Mouse (Mus musculus) left cerebral cortex, adult 18-20 months (tissue): ENCODE results near the gene Creb1. TPM values are rescaled to one million over a fixed set of nuclear protein-coding genes. Genes with fewer than 3 reads are reported as not detected.
"Not testable (repeated sequence)": the region's sequence is repeated elsewhere in the genome, so short reads cannot be mapped to it uniquely, and the experiment has no call there.

Experiments
- DNase-seq, 2 experiments: peaks; one replicate each; pipeline ENCODE4 v3.0.0; 2021 to 2022; ENCODE audit warnings: low spot score in 2 of 2, mixed read lengths in 1 of 2
- total RNA-seq, 2 experiments: library from RNA; stranded (reverse); gene quantifications; 2 replicates each; pipeline ENCODE4 v1.2.3; 2021

The Creb1 gene
- total RNA-seq, 2 experiments from 2014 or later = 55.2 TPM

DNA sequence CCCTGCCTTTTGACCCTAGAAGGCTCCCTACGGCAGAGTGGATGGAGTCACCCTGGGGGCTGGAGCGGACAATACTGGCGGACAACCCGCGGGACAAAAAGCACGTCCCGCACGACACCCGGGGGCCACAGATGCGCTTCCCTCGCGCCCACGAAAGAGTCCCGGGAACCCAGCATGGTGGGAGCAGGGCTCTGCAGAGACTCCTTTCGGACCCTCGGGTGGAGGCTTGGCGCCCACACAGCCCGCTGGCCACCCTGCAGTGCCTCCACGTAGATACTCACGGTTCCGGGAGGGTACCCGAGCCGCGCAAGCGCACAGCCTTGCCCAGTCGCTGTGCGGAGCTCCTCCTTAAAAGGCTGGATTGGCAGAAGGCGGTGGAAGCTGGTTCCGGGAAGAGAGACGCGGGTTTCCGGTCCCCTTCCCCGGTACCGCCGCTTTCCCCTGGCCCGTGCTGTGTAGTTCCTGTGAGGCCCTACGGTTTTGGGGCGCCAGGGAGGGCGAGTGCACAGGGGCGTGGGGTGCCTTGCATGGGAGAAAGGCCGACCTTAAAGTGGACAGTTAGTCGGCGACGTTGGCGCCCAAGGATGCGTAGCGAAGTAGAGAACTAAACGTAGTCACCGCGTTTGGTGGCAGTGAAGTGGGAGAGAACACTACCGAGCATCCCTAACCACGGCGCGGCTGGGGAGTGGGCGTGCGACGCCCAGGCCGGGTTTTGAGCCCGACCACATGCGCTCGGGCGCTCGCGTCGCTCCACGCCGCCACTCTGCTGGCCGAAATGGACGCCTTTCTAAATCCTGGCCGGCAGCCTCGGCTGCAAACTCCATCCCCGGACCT is 84.7 kb downstream of the Creb1 start, which contains the start of gene Mettl21a:
Mettl21a (minus strand) TSS at position 362 of the 834 bp plus-strand sequence.
- DNase-seq = peak; percentile 88 to 93

- DNase-seq = peak; percentile 84 to 89
Measured at GRCm38 (mm10) chr1:64617715-64617984, 85.2 kb downstream of the Creb1 start.

DNA sequence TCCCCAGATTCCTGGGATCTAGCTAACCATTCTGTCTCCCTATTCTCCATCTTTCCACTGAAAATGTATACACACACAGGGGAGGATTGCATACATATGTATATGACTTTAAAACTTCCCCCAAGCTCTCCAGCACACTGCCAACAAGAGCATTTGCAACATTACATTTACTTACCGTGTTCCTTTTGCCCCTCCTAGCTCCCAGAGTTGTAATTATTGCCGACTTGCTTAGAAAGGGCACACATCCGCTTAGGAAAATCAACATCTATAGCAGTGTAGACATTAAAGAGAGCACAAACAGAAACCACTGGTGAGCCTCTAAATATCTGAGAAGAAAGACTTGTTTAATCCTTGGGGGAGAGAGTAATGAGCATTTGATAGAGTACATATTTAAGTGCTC is 85.8 kb downstream of the Creb1 start:
- no peak for DNase-seq

- DNase-seq = no peak
Measured at GRCm38 (mm10) chr1:64621116-64621515, 88.7 kb downstream of the Creb1 start.

DNA sequence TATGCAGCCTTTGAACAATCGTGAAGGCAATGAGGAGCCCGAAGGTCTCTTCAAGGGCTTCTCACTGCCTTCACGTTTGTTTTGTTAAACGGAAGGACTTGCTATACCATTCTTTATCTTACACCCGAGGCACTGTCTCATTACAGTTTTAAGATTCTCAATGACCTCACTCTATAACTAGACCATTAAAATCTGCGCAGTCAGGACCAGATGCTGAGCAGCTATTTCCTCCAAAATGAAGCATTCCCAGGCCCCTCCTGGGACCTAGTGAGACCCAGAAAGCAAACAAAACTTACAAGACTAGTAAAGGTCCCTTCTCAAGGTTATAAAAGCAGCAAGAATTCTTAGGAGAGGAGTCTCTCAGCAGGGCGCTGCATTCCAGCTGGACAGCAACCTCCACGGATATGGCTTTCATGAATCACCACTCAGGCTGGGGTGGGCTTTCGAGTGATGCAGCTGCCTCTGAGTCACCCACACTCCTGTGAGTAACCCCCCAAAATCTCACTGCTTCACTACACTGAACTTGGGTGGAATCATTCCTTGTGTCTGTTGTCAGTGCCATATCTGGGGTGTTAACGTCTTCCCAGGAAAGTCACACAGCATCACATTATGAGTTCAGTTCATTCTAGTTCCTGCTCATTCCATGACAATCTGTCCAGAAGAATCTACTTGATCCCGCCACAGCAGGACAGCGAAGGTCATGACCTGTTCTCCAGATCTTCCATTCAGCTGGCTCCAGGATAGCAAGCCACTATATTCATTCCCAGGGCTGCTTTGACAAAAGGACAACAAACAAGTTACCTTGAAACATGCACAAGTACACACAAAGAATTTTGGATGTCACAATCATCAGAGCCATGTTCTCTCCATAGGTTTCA is 91.4 kb downstream of the Creb1 start:
- peak in 1 of 2 experiments; percentile 29 for DNase-seq

- DNase-seq = no peak
Measured at GRCm38 (mm10) chr1:64625214-64625613, 92.8 kb downstream of the Creb1 start.

DNA sequence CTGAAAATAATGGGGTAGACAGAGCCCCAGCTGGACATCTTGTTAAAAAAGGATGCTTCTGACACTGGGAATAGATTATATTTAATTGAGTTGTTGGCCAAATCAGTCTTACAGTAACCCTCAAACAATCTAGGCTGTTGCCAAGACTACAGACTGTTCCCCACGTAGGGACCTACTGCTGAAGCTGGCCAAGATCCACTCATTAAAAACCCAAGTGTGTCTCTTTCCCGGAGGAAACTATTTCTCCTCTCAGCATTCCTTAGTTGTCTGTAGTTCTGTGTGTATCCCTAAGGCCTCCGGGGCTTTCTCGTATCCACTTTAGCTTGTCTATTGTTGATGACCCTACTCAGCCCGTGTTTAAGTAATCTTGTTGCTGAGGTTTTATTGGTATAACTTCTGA is 99.1 kb downstream of the Creb1 start:
- no peak for DNase-seq

GRCm38 (mm10) chr1:64633237-64633636 is 100.8 kb downstream of the Creb1 start:
- DNase-seq = peak; percentile 41 to 51

DNA sequence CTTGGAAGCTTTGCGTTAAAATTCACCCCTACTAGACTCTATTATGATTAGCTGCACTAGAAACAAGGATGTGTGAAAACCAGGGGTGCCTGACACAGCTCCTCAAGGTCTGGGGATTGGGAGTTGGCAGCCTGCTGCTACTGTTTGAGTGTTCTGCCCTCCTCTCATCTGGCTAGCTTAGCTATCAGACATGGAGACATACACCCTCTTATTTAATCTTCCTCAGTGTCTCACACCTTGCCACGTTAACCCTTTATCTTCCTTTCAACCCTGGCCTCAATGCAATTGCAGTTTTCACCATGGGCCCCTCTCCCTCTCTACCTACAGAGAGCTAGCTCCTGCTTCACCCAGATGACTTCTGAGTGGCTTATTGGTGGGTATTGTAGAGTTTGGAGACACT is 103.2 kb downstream of the Creb1 start:
- DNase-seq = no peak

DNA sequence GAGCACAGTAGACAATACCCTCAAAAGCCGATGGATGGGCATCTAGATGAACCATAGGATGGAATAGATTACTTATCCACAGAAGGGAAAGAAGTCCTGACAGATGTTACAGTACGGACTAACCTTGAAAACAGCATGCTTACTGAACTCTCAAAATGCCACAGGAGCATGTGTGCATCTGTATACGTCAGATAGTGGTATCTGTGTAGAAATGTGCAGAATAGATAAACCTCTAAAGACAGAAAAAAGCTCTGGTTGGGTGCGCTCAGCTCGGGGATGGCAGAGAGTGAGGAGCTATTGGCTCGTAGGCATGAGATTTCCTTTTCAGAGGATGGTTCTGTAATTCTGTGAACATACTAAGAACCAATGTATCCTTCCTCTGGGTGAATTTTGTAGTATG is 106.8 kb downstream of the Creb1 start:
- DNase-seq = no peak

DNA sequence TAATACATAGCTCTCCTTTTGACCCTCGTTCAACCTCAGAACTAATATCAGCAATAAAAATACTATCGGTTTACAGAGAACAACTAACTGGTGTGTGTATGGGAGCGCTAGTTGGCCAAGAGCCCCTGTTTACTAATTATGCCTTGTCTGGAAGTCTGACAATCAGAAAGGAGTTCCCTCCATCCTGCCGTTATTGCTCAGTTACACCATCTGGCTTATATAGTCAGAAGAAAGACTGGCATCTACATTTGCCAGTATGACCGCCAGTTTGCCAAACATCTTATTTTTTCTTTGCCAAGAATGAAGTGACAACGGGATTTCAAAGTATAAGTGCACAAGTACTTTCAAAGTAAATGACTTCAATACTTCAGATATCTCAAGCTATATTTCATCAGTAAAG is 108.6 kb downstream of the Creb1 start:
- no peak for DNase-seq

- DNase-seq = not testable (repeated sequence)
Measured at GRCm38 (mm10) chr1:64642541-64642940, 110.1 kb downstream of the Creb1 start.

GRCm38 (mm10) chr1:64644513-64644912 is 112.1 kb downstream of the Creb1 start:
- DNase-seq = no peak

DNA sequence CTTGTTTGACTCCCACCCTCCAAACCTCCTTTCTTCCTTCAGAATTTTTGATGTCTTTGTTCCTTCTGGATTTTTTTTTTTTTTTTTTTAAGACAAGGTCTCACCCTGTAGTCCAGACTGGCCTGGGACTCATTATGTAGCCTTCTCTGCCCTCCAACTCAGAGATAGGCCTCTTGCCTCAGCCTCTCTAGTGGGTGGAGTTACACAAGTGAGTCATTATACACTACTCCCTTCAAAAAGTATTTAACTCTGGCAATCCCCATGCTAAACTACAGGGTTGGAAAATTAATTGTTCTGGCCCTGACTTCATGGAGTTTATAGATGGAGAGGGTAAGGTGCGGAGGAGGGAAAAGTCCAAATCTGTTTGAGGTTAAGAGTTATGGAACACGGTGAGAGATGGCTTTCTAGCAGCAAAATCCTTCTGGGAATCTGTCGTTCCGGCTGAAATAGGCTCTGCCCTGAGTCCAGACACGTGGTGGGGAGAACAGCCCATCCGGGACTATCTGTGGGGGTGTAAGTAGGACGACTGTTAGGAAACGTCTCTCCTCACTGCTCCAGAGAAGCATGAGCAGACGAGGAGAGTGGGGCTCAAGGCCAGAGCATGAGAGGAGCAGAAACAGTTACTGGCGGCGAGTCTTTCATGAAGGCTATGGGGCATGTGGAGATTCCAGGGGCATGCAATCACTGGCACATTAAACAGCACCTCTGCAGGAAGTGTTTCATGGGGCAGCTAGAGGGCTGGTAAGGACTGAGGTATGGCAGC is 117.1 kb downstream of the Creb1 start:
- no peak for DNase-seq

- no peak for DNase-seq
Measured at GRCm38 (mm10) chr1:64653701-64654100, 121.3 kb downstream of the Creb1 start.

Other genes with a start within 250 kb of the Creb1 start
- gene Mettl21a, start 84.6 kb downstream of the Creb1 start, total RNA-seq = 10 to 100 TPM; 12.5 to 13.3 TPM
- 10 to 100 TPM; 20.5 to 22.0 TPM for gene Ccnyl1, start 157.8 kb downstream of the Creb1 start, total RNA-seq
- gene Fzd5, start 205.1 kb downstream of the Creb1 start, total RNA-seq = 1 to 10 TPM; 1.4 to 1.8 TPM